Mouse (Mus musculus) cerebellum, postnatal 4 days (tissue): ENCODE results near the gene Prm1.
"Not testable (repeated sequence)": the region's sequence is repeated elsewhere in the genome, so short reads cannot be mapped to it uniquely, and the experiment has no call there.

Source experiments
- DNase-seq, 2 experiments: peaks; one replicate each; pipeline ENCODE4 v3.0.0; 2022; ENCODE audit warnings: low spot score in 2 of 2, mixed read lengths in 1 of 2

Prm1 gene

GRCm38 (mm10) chr16:10824536-10824935 lies 18.9 kb upstream of the Prm1 start:
- no peak for DNase-seq

GRCm38 (mm10) chr16:10821387-10821786 lies 15.7 kb upstream of the Prm1 start:
- DNase-seq, result no peak

- no peak for DNase-seq
These were observed 14.3 kb upstream of the Prm1 start for GRCm38 (mm10) chr16:10819966-10820365.

GRCm38 (mm10) chr16:10818579-10819135 lies 13.0 kb upstream of the Prm1 start:
- DNase-seq, result no peak

- no peak for DNase-seq
These were observed 9.2 kb upstream of the Prm1 start for GRCm38 (mm10) chr16:10814864-10815263.

- DNase-seq, result no peak
These were observed 8.1 kb upstream of the Prm1 start for GRCm38 (mm10) chr16:10813726-10814125.

GRCm38 (mm10) chr16:10812865-10813371 lies 7.3 kb upstream of the Prm1 start, which contains the start of gene Gm11172:
Gene Gm11172 (plus strand): TSS chr16:10812915.
- no peak for DNase-seq

GRCm38 (mm10) chr16:10810376-10810775 lies 4.7 kb upstream of the Prm1 start:
- no peak for DNase-seq

- DNase-seq, result not testable (repeated sequence)
These were observed 3.2 kb downstream of the Prm1 start for GRCm38 (mm10) chr16:10802420-10802819.

- no peak for DNase-seq
These were observed 9.6 kb downstream of the Prm1 start, which contains the start of gene Prm2 for GRCm38 (mm10) chr16:10796034-10796433. Gene Prm2 (minus strand): TSS chr16:10796134.

GRCm38 (mm10) chr16:10790702-10791101 lies 14.9 kb downstream of the Prm1 start, which contains the start of gene Prm3:
Gene Prm3 (minus strand): TSS chr16:10790914.
- no peak for DNase-seq

GRCm38 (mm10) chr16:10788866-10789265 lies 16.8 kb downstream of the Prm1 start:
- no peak for DNase-seq

GRCm38 (mm10) chr16:10788271-10788670 lies 17.4 kb downstream of the Prm1 start, which contains the start of gene Tnp2:
Gene Tnp2 (minus strand): TSS chr16:10788660.
- no peak for DNase-seq

GRCm38 (mm10) chr16:10787548-10788058 lies 18.0 kb downstream of the Prm1 start:
- DNase-seq, result no peak

- DNase-seq, result no peak
These were observed 18.7 kb downstream of the Prm1 start for GRCm38 (mm10) chr16:10786782-10787547.

GRCm38 (mm10) chr16:10786288-10786687 lies 19.4 kb downstream of the Prm1 start:
- peak; percentile 60 to 78 for DNase-seq

GRCm38 (mm10) chr16:10785371-10786231 lies 20.0 kb downstream of the Prm1 start, which contains the start of gene Socs1:
Gene Socs1 (minus strand): TSS chr16:10785536.
- peak; percentile 61 to 81 for DNase-seq

GRCm38 (mm10) chr16:10784793-10785370 lies 20.8 kb downstream of the Prm1 start:
- peak; percentile 96 to 98 for DNase-seq

GRCm38 (mm10) chr16:10783883-10784792 lies 21.5 kb downstream of the Prm1 start:
- peak in 1 of 2 experiments; percentile 49 for DNase-seq

GRCm38 (mm10) chr16:10783451-10783850 lies 22.2 kb downstream of the Prm1 start:
- DNase-seq, result no peak
